Mouse (Mus musculus): Measurements from ENCODE around the gene Tas2r118. TPM values are rescaled to one million over a fixed set of nuclear protein-coding genes. Genes with fewer than 3 reads are reported as not detected.

Tas2r118 gene
- not detected for total RNA-seq (2023)

GRCm38 (mm10) chr6:23969960-23970359 is at the start of gene Tas2r118:
Tas2r118 (minus strand) TSS chr6:23970060.

Other genes with a start within 250 kb of the Tas2r118 start
- not detected for gene Cadps2, start 130.6 kb downstream of the Tas2r118 start, total RNA-seq (2023)
- 0.77 TPM for gene Slc13a1, start 198.0 kb upstream of the Tas2r118 start, total RNA-seq (2023)

Measured in CD8-positive naive resting alpha-beta T cell, adult 57 days (primary cell).